Mouse (Mus musculus): ENCODE data around the gene Car10.

The Car10 gene

GRCm38 (mm10) chr11:93594033-93594432 lies 496.2 kb downstream of the Car10 start:
- no peak for DNase-seq

- no peak for DNase-seq
Observed at GRCm38 (mm10) chr11:93598175-93598574, 500.3 kb downstream of the Car10 start.

DNA sequence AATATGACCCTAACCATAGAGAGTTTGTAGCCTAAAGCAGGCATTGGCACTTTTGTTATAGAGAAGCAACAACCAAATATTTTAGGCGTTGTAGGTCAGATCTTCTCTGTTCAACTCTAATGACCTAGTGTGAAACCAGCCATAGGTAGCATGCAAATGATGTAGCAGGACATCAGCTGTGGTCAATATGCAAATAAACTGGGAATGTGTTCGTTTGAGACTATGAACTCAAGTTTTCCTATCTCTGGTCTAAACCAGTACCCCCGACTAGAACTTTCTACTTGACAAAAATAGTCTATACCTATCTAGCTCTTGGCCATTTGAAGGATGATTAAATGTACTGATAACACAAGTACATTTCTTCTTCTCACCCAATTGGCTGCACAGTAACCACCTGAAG lies 501.9 kb downstream of the Car10 start:
- no peak for DNase-seq

DNA sequence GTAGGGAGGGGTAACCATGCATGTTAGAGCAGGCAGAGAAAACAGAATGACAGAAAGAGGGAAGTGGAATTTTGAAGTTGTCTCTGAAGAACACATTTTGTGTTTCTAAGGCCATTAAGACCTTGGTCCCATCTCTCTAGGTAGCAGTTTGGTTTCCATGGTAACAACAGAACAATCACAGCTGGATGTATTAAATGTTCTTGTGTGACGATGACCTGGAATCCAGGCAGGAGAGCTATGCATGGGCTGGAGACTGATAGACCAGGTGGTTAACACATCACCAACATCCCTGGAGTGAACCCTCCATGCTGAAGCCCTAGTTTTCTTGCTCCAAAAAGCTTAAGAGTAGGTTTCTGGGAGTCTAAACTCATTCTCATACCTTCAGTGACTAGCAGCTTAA lies 505.7 kb downstream of the Car10 start:
- no peak for DNase-seq

- peak; percentile 42 for DNase-seq
Observed at GRCm38 (mm10) chr11:93607111-93607510, 509.3 kb downstream of the Car10 start.

- no peak for DNase-seq
Observed at GRCm38 (mm10) chr11:93608716-93609115, 510.9 kb downstream of the Car10 start.

- peak; percentile 44 for DNase-seq
Observed at GRCm38 (mm10) chr11:93612071-93612470, 514.2 kb downstream of the Car10 start.

GRCm38 (mm10) chr11:93614851-93615250 lies 517.0 kb downstream of the Car10 start:
- DNase-seq = peak; percentile 75

DNA sequence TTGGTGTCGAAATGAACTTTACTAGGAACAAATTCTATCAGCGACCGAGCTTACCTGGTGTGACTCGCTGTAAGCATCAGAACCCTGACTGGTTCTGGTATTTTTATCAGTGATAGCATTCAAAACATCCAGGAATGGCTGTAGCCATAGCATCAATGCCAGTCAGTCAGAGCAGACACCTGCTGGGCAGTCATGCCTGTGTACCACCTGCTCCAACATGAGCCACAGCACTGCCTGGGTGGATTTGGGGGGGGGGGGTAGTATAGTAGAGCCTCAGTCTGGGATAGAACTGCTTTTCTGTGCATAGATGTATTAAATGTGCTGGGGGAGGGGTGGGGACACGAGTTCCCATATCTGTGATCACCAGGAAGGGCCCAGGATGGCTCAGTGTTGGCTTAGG lies 525.8 kb downstream of the Car10 start:
- DNase-seq = no peak

- peak; percentile 32 for DNase-seq
Observed at GRCm38 (mm10) chr11:93639410-93639809, 541.6 kb downstream of the Car10 start.

- DNase-seq = peak; percentile 22
Observed at GRCm38 (mm10) chr11:93640954-93641353, 543.1 kb downstream of the Car10 start.

DNA sequence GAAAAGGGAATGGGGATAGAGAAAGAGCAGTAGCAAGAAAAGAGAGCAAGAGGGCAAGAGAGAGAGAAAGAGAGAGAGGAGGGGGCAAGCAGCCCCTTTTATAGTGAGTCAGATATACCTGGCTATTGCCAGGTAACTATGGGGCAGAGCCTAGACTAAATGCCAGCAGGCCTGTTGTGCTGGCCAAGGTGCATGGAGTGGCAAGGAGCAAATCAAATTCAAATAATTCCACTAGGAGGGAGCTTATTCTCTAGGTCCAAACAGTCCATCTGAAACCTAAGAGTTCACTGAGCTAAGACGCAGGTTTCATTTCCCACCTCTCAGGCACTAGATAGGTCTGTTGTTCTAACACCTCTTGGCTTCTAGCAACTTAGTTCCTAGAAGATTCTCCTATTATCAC lies 544.5 kb downstream of the Car10 start:
- DNase-seq = no peak

- peak; percentile 63 for DNase-seq
Observed at GRCm38 (mm10) chr11:93643006-93643405, 545.2 kb downstream of the Car10 start.

- peak; percentile 59 for DNase-seq
Observed at GRCm38 (mm10) chr11:93643436-93643835, 545.6 kb downstream of the Car10 start.

- DNase-seq = no peak
Observed at GRCm38 (mm10) chr11:93646216-93646615, 548.4 kb downstream of the Car10 start.

Data from cerebellum, adult 11 months (tissue).